Mouse (Mus musculus) CH12.LX (cell line): ENCODE measurements around the gene Ptprf.

ENCODE experiments used
- CTCF ChIP-seq, 2 experiments: IDR thresholded peaks in 1 of 2; conservative IDR thresholded peaks in 1 of 2; 2 replicates each; pipeline ENCODE4 v1.5.1; 2011 to 2012; ENCODE audit warnings: low read depth in 2 of 2, low read length in 2 of 2, improper control_type of control experiment in 1 of 2, inconsistent platforms in 1 of 2, mild to moderate bottlenecking in 1 of 2, moderate library complexity in 1 of 2
- ELF1 ChIP-seq: IDR thresholded peaks from 2 replicates; pipeline ENCODE4 v1.6.1; 2014; ENCODE audit warnings: low read depth, mild to moderate bottlenecking, inconsistent platforms, low read length, improper control_type of control experiment
- EP300 ChIP-seq: IDR thresholded peaks from 2 replicates; pipeline ENCODE4 v1.6.1; 2011; ENCODE audit warnings: low read length, improper control_type of control experiment
- HCFC1 ChIP-seq: IDR thresholded peaks from 2 replicates; pipeline ENCODE4 v1.6.1; 2012; ENCODE audit warnings: low read depth, mild to moderate bottlenecking, inconsistent platforms, low read length, improper control_type of control experiment
- MAFK ChIP-seq: IDR thresholded peaks from 2 replicates; pipeline ENCODE4 v1.6.1; 2011; ENCODE audit warnings: low read length, improper control_type of control experiment; ENCODE audit not compliant: insufficient replicate concordance
- MAX ChIP-seq: IDR thresholded peaks from 2 replicates; pipeline ENCODE4 v1.6.1; 2011; ENCODE audit warnings: low read length, improper control_type of control experiment
- MAZ ChIP-seq: IDR thresholded peaks from 2 replicates; pipeline ENCODE4 v1.6.1; 2012; ENCODE audit warnings: low read depth, mild to moderate bottlenecking, inconsistent platforms, low read length, improper control_type of control experiment, moderate library complexity
- MEF2A ChIP-seq: IDR thresholded peaks from 2 replicates; pipeline ENCODE4 v1.6.1; 2014; ENCODE audit warnings: low read depth, mild to moderate bottlenecking, inconsistent platforms, low read length, improper control_type of control experiment, borderline replicate concordance
- POLR2A ChIP-seq: IDR thresholded peaks from 2 replicates; pipeline ENCODE4 v1.6.1; 2011; ENCODE audit warnings: low read depth, mild to moderate bottlenecking, improper control_type of control experiment, low read length
- RCOR1 ChIP-seq: conservative IDR thresholded peaks from 2 replicates; pipeline ENCODE4 v1.6.1; 2012; ENCODE audit warnings: low read depth, mild to moderate bottlenecking, inconsistent platforms, low read length, improper control_type of control experiment
- SIN3A ChIP-seq: IDR thresholded peaks from 2 replicates; pipeline ENCODE4 v1.6.1; 2012; ENCODE audit warnings: low read length, improper control_type of control experiment, inconsistent platforms
- UBTF ChIP-seq: IDR thresholded peaks from 2 replicates; pipeline ENCODE4 v1.6.1; 2012; ENCODE audit warnings: low read depth, mild to moderate bottlenecking, inconsistent platforms, low read length, improper control_type of control experiment, moderate library complexity
- USF1 ChIP-seq: IDR thresholded peaks from 2 replicates; pipeline ENCODE4 v1.6.1; 2014; ENCODE audit warnings: low read depth, mild to moderate bottlenecking, inconsistent platforms, low read length, improper control_type of control experiment
- ZC3H11A ChIP-seq: IDR thresholded peaks from 2 replicates; pipeline ENCODE4 v1.6.1; 2012; ENCODE audit warnings: low read depth, mild to moderate bottlenecking, inconsistent platforms, low read length, improper control_type of control experiment

- no peak for TF ChIP-seq MAZ
- TF ChIP-seq ZC3H11A: no peak
- no peak for TF ChIP-seq MAFK
- TF ChIP-seq EP300: no peak
- TF ChIP-seq ELF1: no peak
- TF ChIP-seq CTCF (conservative IDR thresholded peaks at IDR 0.05 in 1 of 2, IDR thresholded peaks at IDR 0.05 in 1 of 2; ENCODE audit: low read depth in 2 of 2, low read length in 2 of 2): no peak
- no peak for TF ChIP-seq POLR2A
- no peak for TF ChIP-seq UBTF
- no peak for TF ChIP-seq RCOR1
- no peak for TF ChIP-seq USF1
- TF ChIP-seq MEF2A: no peak
- TF ChIP-seq MAX: no peak
- no peak for TF ChIP-seq HCFC1
- no peak for TF ChIP-seq SIN3A
Observed at GRCm38 (mm10) chr4:118196185-118196584, 95.0 kb downstream of the Ptprf start.
